Mouse (Mus musculus): ENCODE results near the gene Naa40.

DNA sequence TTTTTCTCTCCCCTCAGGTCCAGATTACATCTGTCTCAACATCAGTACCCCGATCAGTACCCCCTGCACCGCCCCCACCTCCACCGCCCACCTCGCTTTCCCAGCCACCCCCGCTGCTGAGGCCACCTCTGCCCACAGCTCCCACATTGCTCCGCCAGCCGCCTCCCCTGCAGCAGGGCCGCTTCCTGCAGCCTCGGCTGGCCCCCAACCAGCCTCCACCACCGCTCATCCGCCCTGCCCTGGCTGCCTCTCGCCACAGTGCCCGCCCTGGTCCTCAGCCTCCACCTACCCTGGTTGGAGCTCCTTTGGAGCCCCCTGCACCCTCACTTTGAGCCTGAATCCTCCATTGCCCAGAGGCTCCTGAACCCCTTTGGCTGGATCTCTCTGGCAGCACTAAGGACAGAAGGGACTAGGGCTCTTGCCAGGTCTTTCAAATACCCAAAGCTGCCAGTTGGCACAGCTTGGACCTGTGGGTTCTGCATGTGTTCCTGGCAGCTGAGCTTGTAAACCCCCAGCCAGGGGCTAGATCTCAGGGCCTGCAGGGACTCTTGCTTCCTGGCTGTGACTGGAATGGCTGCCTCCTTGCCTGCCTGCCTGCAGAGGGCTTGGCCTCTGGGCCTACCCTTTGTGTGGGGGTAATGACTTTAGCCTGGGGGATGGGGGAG lies 33.5 kb upstream of the Naa40 start:
- TF ChIP-seq POLR2A (IDR thresholded peaks at IDR 0.05; ENCODE audit: low read depth, low read length) (no peak), CTCF (IDR thresholded peaks at IDR 0.05; ENCODE audit: extremely low read depth, insufficient read depth, insufficient read length, insufficient replicate concordance) (no peak)

All from spleen, adult 2 months (tissue).